Mouse (Mus musculus): ENCODE data around the gene Fanca. TPM values are rescaled to one million over a fixed set of nuclear protein-coding genes. Genes with fewer than 3 reads are reported as not detected.
"Not testable (repeated sequence)": the region's sequence is repeated elsewhere in the genome, so short reads cannot be mapped to it uniquely, and the experiment has no call there.

Fanca gene
- total and polyA plus RNA-seq, 2 experiments from 2014 or later = 3.3 to 17.6 TPM

- 94% methylated on average over 5 of the region's 5 CpGs for WGBS
- no peak for TF ChIP-seq CTCF (IDR thresholded peaks at IDR 0.05)
- no peak overlapping the region for H3K4me2 ChIP-seq (ENCODE audit: low read depth, low read length, poor library complexity, severe bottlenecking)
- no peaks in the 10 kb centered on the region for H3K27me3 ChIP-seq (ENCODE audit: insufficient read depth, low read length)
- no peaks in the 10 kb centered on the region for H3K4me1 ChIP-seq (ENCODE audit: insufficient read depth, low read length)
- H3K9ac ChIP-seq (replicated peaks; ENCODE audit: low read length, poor library complexity, severe bottlenecking) = no peak overlapping the region
- H3K4me3 ChIP-seq (ENCODE audit: low read depth, low read length) = no peak overlapping the region
- H3K27ac ChIP-seq (ENCODE audit: low read depth, low read length) = no peak overlapping the region
- H3K36me3 ChIP-seq (ENCODE audit: insufficient read depth, low read length) = no peaks in the 10 kb centered on the region
- no peaks in the 10 kb centered on the region for H3K9me3 ChIP-seq (ENCODE audit: low read length)
- DNase-seq (ENCODE audit: low spot score) (no peak), ATAC-seq (ENCODE audit: low FRiP score) (no peak)
Measured at GRCm38 (mm10) chr8:123284493-123284892, 33.9 kb downstream of the Fanca start.

GRCm38 (mm10) chr8:123283991-123284390 is 34.4 kb downstream of the Fanca start:
- no peaks in the 10 kb centered on the region for H3K36me3 ChIP-seq (ENCODE audit: insufficient read depth, low read length)
- WGBS = 95% methylated on average over 6 of the region's 7 CpGs
- no peak overlapping the region for H3K4me2 ChIP-seq (ENCODE audit: low read depth, low read length, poor library complexity, severe bottlenecking)
- H3K4me3 ChIP-seq (ENCODE audit: low read depth, low read length) = no peak overlapping the region
- DNase-seq (ENCODE audit: low spot score) = no peak
- TF ChIP-seq CTCF (IDR thresholded peaks at IDR 0.05) = no peak
- H3K9ac ChIP-seq (replicated peaks; ENCODE audit: low read length, poor library complexity, severe bottlenecking) = no peak overlapping the region
- ATAC-seq (ENCODE audit: low FRiP score) = no peak
- H3K9me3 ChIP-seq (ENCODE audit: low read length) = no peaks in the 10 kb centered on the region
- H3K27me3 ChIP-seq (ENCODE audit: insufficient read depth, low read length) = no peaks in the 10 kb centered on the region
- H3K4me1 ChIP-seq (ENCODE audit: insufficient read depth, low read length) = no peaks in the 10 kb centered on the region
- no peak overlapping the region for H3K27ac ChIP-seq (ENCODE audit: low read depth, low read length)

GRCm38 (mm10) chr8:123282994-123283393 is 35.4 kb downstream of the Fanca start:
- H3K9me3 ChIP-seq (ENCODE audit: low read length); H3K27me3 ChIP-seq (ENCODE audit: insufficient read depth, low read length); H3K4me3 ChIP-seq (ENCODE audit: low read depth, low read length); H3K4me2 ChIP-seq (ENCODE audit: low read depth, low read length, poor library complexity, severe bottlenecking); DNase-seq (ENCODE audit: low spot score); H3K4me1 ChIP-seq (ENCODE audit: insufficient read depth, low read length); H3K9ac ChIP-seq (replicated peaks; ENCODE audit: low read length, poor library complexity, severe bottlenecking); H3K36me3 ChIP-seq (ENCODE audit: insufficient read depth, low read length); H3K27ac ChIP-seq (ENCODE audit: low read depth, low read length); ATAC-seq (ENCODE audit: low FRiP score): not testable (repeated sequence)
- 95% methylated on average over 4 of the region's 6 CpGs for WGBS

GRCm38 (mm10) chr8:123280302-123281094 is 37.9 kb downstream of the Fanca start:
- no peaks in the 10 kb centered on the region for H3K36me3 ChIP-seq (ENCODE audit: insufficient read depth, low read length)
- H3K27me3 ChIP-seq (ENCODE audit: insufficient read depth, low read length) = no peaks in the 10 kb centered on the region
- H3K9ac ChIP-seq (replicated peaks; ENCODE audit: low read length, poor library complexity, severe bottlenecking) = no peak overlapping the region
- no peak for DNase-seq (ENCODE audit: low spot score)
- H3K4me3 ChIP-seq (ENCODE audit: low read depth, low read length) = no peak overlapping the region
- TF ChIP-seq CTCF (IDR thresholded peaks at IDR 0.05) = no peak
- no peak overlapping the region for H3K27ac ChIP-seq (ENCODE audit: low read depth, low read length)
- no peak for ATAC-seq (ENCODE audit: low FRiP score)
- no peaks in the 10 kb centered on the region for H3K4me1 ChIP-seq (ENCODE audit: insufficient read depth, low read length)
- H3K9me3 ChIP-seq (ENCODE audit: low read length) = no peaks in the 10 kb centered on the region
- no peak overlapping the region for H3K4me2 ChIP-seq (ENCODE audit: low read depth, low read length, poor library complexity, severe bottlenecking)
- WGBS = 88% methylated on average over 13 of the region's 13 CpGs

- WGBS = 94% methylated on average over 4 of the region's 4 CpGs
- Histone ChIP-seq H3K4me3 (ENCODE audit: low read depth, low read length) (no peak overlapping the region), H3K9me3 (ENCODE audit: low read length) (no peaks in the 10 kb centered on the region), H3K36me3 (ENCODE audit: insufficient read depth, low read length) (no peaks in the 10 kb centered on the region), H3K27me3 (ENCODE audit: insufficient read depth, low read length) (no peaks in the 10 kb centered on the region), H3K4me1 (ENCODE audit: insufficient read depth, low read length) (no peaks in the 10 kb centered on the region), H3K9ac (replicated peaks; ENCODE audit: low read length, poor library complexity, severe bottlenecking) (no peak overlapping the region), H3K27ac (ENCODE audit: low read depth, low read length) (no peak overlapping the region), H3K4me2 (ENCODE audit: low read depth, low read length, poor library complexity, severe bottlenecking) (no peak overlapping the region)
- DNase-seq (ENCODE audit: low spot score) (no peak), ATAC-seq (ENCODE audit: low FRiP score) (no peak)
- no peak for TF ChIP-seq CTCF (IDR thresholded peaks at IDR 0.05)
Measured at GRCm38 (mm10) chr8:123279828-123280227, 38.5 kb downstream of the Fanca start.

- H3K27ac ChIP-seq (ENCODE audit: low read depth, low read length) = no peak overlapping the region
- no peak for DNase-seq (ENCODE audit: low spot score)
- no peaks in the 10 kb centered on the region for H3K9me3 ChIP-seq (ENCODE audit: low read length)
- no peaks in the 10 kb centered on the region for H3K27me3 ChIP-seq (ENCODE audit: insufficient read depth, low read length)
- no peak for ATAC-seq (ENCODE audit: low FRiP score)
- no peaks in the 10 kb centered on the region for H3K4me1 ChIP-seq (ENCODE audit: insufficient read depth, low read length)
- WGBS = 81% methylated on average over 7 of the region's 7 CpGs
- H3K9ac ChIP-seq (replicated peaks; ENCODE audit: low read length, poor library complexity, severe bottlenecking) = no peak overlapping the region
- H3K4me3 ChIP-seq (ENCODE audit: low read depth, low read length) = no peak overlapping the region
- H3K36me3 ChIP-seq (ENCODE audit: insufficient read depth, low read length) = no peaks in the 10 kb centered on the region
- no peak overlapping the region for H3K4me2 ChIP-seq (ENCODE audit: low read depth, low read length, poor library complexity, severe bottlenecking)
- TF ChIP-seq CTCF (IDR thresholded peaks at IDR 0.05) = no peak
Measured at GRCm38 (mm10) chr8:123278445-123278844, 39.9 kb downstream of the Fanca start.
